Mouse (Mus musculus) liver, adult 2 months (tissue): ENCODE data around the gene Rbfox3.

Experiments
- CTCF ChIP-seq: fragments of 200-500 bp; IDR thresholded peaks from 2 replicates; pipeline ENCODE4 v1.5.1; 2011; ENCODE audit warnings: low read depth, low read length, control low read depth
- POLR2A ChIP-seq: fragments of 200-500 bp; IDR thresholded peaks from 2 replicates; pipeline ENCODE4 v1.6.1; 2011; ENCODE audit warnings: low read length, control low read depth; ENCODE audit not compliant: insufficient read depth; ENCODE audit errors: extremely low read depth

DNA sequence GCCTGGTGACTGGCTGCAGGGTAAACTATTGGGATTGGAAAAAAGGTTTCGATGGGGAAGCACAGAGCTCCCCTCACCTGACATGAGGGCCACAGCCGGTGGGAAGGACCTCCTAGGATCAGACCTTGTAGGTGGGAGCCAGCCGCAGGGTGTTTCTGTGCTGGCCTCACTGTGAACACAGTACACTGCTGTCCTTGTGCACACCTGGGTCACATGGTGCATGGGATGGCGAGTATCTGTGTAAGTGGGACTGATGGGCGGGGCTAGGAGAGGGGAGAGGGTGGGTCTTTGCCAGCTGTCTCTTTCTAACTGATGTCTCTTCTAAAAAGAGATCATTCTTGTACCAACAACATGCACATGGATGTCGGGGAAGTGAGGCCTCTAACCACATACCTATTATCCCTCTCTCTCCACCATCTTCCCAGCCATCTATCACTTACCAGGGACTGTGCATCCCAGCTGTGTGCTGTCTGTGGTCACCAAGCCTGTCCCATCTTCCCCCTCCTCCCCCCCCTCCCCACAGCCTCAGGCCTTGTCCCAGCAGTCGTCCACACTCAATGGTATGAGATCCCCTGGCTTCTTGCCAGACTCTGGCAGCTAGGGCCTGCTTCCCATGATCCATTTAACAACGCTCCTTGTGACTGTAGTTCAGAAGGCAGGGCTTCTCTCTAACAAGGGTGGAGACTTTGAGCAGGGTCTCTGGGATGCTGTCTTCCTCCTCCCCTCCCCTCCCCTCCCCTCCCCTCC, 116.4 kb downstream of the Rbfox3 start:
- no peak for TF ChIP-seq CTCF
- no peak for TF ChIP-seq POLR2A
